Mouse (Mus musculus) lung, postnatal 14 days (tissue): ENCODE measurements around the gene Sf3b6.
A peak's percentile ranks its signal among the peaks of the same experiment; 100 is the strongest.
"Not testable (repeated sequence)": the region's sequence is repeated elsewhere in the genome, so short reads cannot be mapped to it uniquely, and the experiment has no call there.

Experiments
- DNase-seq: peaks from one replicate; pipeline ENCODE4 v3.0.0; 2021

Gene Sf3b6

GRCm38 (mm10) chr12:4817361-4818101 lies at the start of gene Sf3b6:
Sf3b6 (plus strand) TSS chr12:4817544.
- DNase-seq = peak; percentile 99

- peak; percentile 97 for DNase-seq
Observed at GRCm38 (mm10) chr12:4768492-4769332, 48.6 kb upstream of the Sf3b6 start, which contains the start of the genes Pfn4 and Fam228b. Pfn4 (plus strand) TSS chr12:4769022. Fam228b (minus strand) TSS chr12:4769267.

GRCm38 (mm10) chr12:4769333-4769723 lies 48.0 kb upstream of the Sf3b6 start:
- no peak for DNase-seq

- no peak for DNase-seq
Observed at GRCm38 (mm10) chr12:4774895-4775587, 42.3 kb upstream of the Sf3b6 start.

GRCm38 (mm10) chr12:4775588-4775949 lies 41.8 kb upstream of the Sf3b6 start:
- no peak for DNase-seq

GRCm38 (mm10) chr12:4777734-4778133 lies 39.6 kb upstream of the Sf3b6 start:
- DNase-seq = no peak

- no peak for DNase-seq
Observed at GRCm38 (mm10) chr12:4780245-4780644, 37.1 kb upstream of the Sf3b6 start.

- DNase-seq = no peak
Observed at GRCm38 (mm10) chr12:4781270-4781669, 36.1 kb upstream of the Sf3b6 start.

GRCm38 (mm10) chr12:4781725-4782404 lies 35.5 kb upstream of the Sf3b6 start:
- not testable (repeated sequence) for DNase-seq

GRCm38 (mm10) chr12:4783598-4783997 lies 33.7 kb upstream of the Sf3b6 start:
- DNase-seq = no peak

- DNase-seq = no peak
Observed at GRCm38 (mm10) chr12:4784466-4784865, 32.9 kb upstream of the Sf3b6 start.

- DNase-seq = not testable (repeated sequence)
Observed at GRCm38 (mm10) chr12:4788128-4788527, 29.2 kb upstream of the Sf3b6 start.

GRCm38 (mm10) chr12:4793718-4794117 lies 23.6 kb upstream of the Sf3b6 start:
- DNase-seq = peak; percentile 10

GRCm38 (mm10) chr12:4797471-4797870 lies 19.9 kb upstream of the Sf3b6 start:
- DNase-seq = not testable (repeated sequence)

- DNase-seq = no peak
Observed at GRCm38 (mm10) chr12:4811036-4811435, 6.3 kb upstream of the Sf3b6 start.

GRCm38 (mm10) chr12:4811705-4812104 lies 5.6 kb upstream of the Sf3b6 start:
- DNase-seq = no peak

GRCm38 (mm10) chr12:4813636-4814035 lies 3.7 kb upstream of the Sf3b6 start:
- DNase-seq = peak; percentile 38

GRCm38 (mm10) chr12:4816680-4817360 lies 524 bp upstream of the Sf3b6 start:
- DNase-seq = no peak

- no peak for DNase-seq
Observed at GRCm38 (mm10) chr12:4827256-4827655, 9.9 kb downstream of the Sf3b6 start.

- DNase-seq = no peak
Observed at GRCm38 (mm10) chr12:4836959-4837358, 19.6 kb downstream of the Sf3b6 start.

GRCm38 (mm10) chr12:4840010-4840409 lies 22.7 kb downstream of the Sf3b6 start:
- DNase-seq = no peak

GRCm38 (mm10) chr12:4840741-4841140 lies 23.4 kb downstream of the Sf3b6 start:
- DNase-seq = no peak
